Mouse (Mus musculus) limb, embryonic 11.5 days (tissue): ENCODE data around the gene Uqcr10. TPM values are rescaled to one million over a fixed set of nuclear protein-coding genes. Genes with fewer than 3 reads are reported as not detected.

Experiments used
- ATAC-seq: fragments of 200-750 bp; cut with Nextera tagmentation; 2 replicates; pipeline ENCODE4 v1.8.0; 2017; ENCODE audit warnings: low read depth; ENCODE audit not compliant: insufficient number of reproducible peaks, low FRiP score, low TSS enrichment
- DNase-seq: peaks from one replicate; pipeline ENCODE4 v3.0.0-alpha.2; 2015; ENCODE audit warnings: low spot score
- H3K27ac ChIP-seq: fragments of 300-500 bp; sonication (generic); replicated peaks from 2 replicates; pipeline ENCODE4 v1.5.1; 2014; ENCODE audit warnings: low read depth, mild to moderate bottlenecking, low read length
- H3K27me3 ChIP-seq: fragments of 300-500 bp; sonication (generic); 2 replicates; pipeline ENCODE4 v1.6.1; 2014; ENCODE audit warnings: mild to moderate bottlenecking, low read length, mixed read lengths; ENCODE audit not compliant: control insufficient read depth, insufficient read depth
- H3K36me3 ChIP-seq: fragments of 300-500 bp; sonication (generic); 2 replicates; pipeline ENCODE4 v1.6.1; 2014; ENCODE audit warnings: mild to moderate bottlenecking, low read length, moderate library complexity, mixed read lengths; ENCODE audit not compliant: control insufficient read depth, insufficient read depth
- H3K4me1 ChIP-seq: fragments of 300-500 bp; sonication (generic); 2 replicates; pipeline ENCODE4 v1.6.1; 2014; ENCODE audit warnings: low read length, mixed read lengths; ENCODE audit not compliant: control insufficient read depth, insufficient read depth
- H3K4me2 ChIP-seq: fragments of 300-500 bp; sonication (generic); 2 replicates; pipeline ENCODE4 v1.6.1; 2014; ENCODE audit warnings: low read depth, mild to moderate bottlenecking, moderate library complexity; ENCODE audit not compliant: severe bottlenecking
- H3K4me3 ChIP-seq: fragments of 300-500 bp; sonication (generic); 2 replicates; pipeline ENCODE4 v1.5.1; 2014; ENCODE audit warnings: low read depth, low read length
- H3K9ac ChIP-seq: fragments of 300-500 bp; sonication (generic); 2 replicates; pipeline ENCODE4 v1.6.1; 2014; ENCODE audit warnings: mild to moderate bottlenecking, low read length
- H3K9me3 ChIP-seq: fragments of 300-500 bp; sonication (generic); 2 replicates; pipeline ENCODE4 v1.6.1; 2016; ENCODE audit warnings: low read length; ENCODE audit not compliant: control insufficient read depth
- WGBS: fragments of 180-500 bp; shearing (Covaris S2); extraction: QIAGEN DNeasy Blood & Tissue Kit; methylation state at CpG from one replicate; pipeline ENCODE4 v1.1.7; 2014; 5-methylcytosine and 5-hydroxymethylcytosine counted together
- polyA plus RNA-seq: library from polyadenylated mRNA; unstranded; fragments of >200 nt; fragmentation: Nextera tagmentation; extraction: Ambion mirVana; gene quantifications from 2 replicates; pipeline ENCODE4 v1.2.1, GENCODE M21; 2014

Gene Uqcr10
- polyA plus RNA-seq, 1 experiment from 2014 or later = 639 TPM

GRCm38 (mm10) chr11:4720900-4721580, 16.9 kb upstream of the Uqcr10 start:
- no peak overlapping the region for H3K4me3 ChIP-seq
- 50% methylated on average over 7 of the region's 7 CpGs for WGBS
- DNase-seq = no peak
- no peaks in the 10 kb centered on the region for H3K36me3 ChIP-seq
- no peak overlapping the region for H3K27ac ChIP-seq
- H3K9ac ChIP-seq = no peak overlapping the region
- H3K27me3 ChIP-seq = no peaks in the 10 kb centered on the region
- no peak for ATAC-seq
- no peaks in the 10 kb centered on the region for H3K9me3 ChIP-seq
- no peaks in the 10 kb centered on the region for H3K4me1 ChIP-seq
- no peak overlapping the region for H3K4me2 ChIP-seq

GRCm38 (mm10) chr11:4720393-4720792, 16.3 kb upstream of the Uqcr10 start:
- Histone ChIP-seq H3K9me3 (no peaks in the 10 kb centered on the region), H3K27ac (no peak overlapping the region), H3K9ac (no peak overlapping the region), H3K4me1 (no peaks in the 10 kb centered on the region), H3K4me2 (no peak overlapping the region), H3K36me3 (no peaks in the 10 kb centered on the region), H3K27me3 (no peaks in the 10 kb centered on the region), H3K4me3 (no peak overlapping the region)
- no peak for DNase-seq
- ATAC-seq = no peak
- 68% methylated on average over 11 of the region's 11 CpGs for WGBS

GRCm38 (mm10) chr11:4719961-4720360, 15.8 kb upstream of the Uqcr10 start:
- no peak for DNase-seq
- no peak overlapping the region for H3K27ac ChIP-seq
- no peaks in the 10 kb centered on the region for H3K36me3 ChIP-seq
- H3K27me3 ChIP-seq = no peaks in the 10 kb centered on the region
- WGBS = 89% methylated on average over 9 of the region's 9 CpGs
- H3K9ac ChIP-seq = no peak overlapping the region
- H3K4me3 ChIP-seq = no peak overlapping the region
- H3K4me2 ChIP-seq = no peak overlapping the region
- H3K9me3 ChIP-seq = no peaks in the 10 kb centered on the region
- no peak for ATAC-seq
- no peaks in the 10 kb centered on the region for H3K4me1 ChIP-seq

- Histone ChIP-seq H3K9me3 (no peaks in the 10 kb centered on the region), H3K4me2 (no peak overlapping the region), H3K4me1 (no peaks in the 10 kb centered on the region), H3K36me3 (no peaks in the 10 kb centered on the region), H3K9ac (no peak overlapping the region), H3K4me3 (no peak overlapping the region), H3K27me3 (no peaks in the 10 kb centered on the region), H3K27ac (no peak overlapping the region; the same call in 1 of the 2 replicates)
- DNase-seq (no peak), ATAC-seq (no peak)
- WGBS = 82% methylated on average over 5 of the region's 5 CpGs
Measured at GRCm38 (mm10) chr11:4718548-4718947, 14.4 kb upstream of the Uqcr10 start.

GRCm38 (mm10) chr11:4716530-4717236, 12.5 kb upstream of the Uqcr10 start:
- no peak overlapping the region for H3K9ac ChIP-seq
- no peak overlapping the region for H3K27ac ChIP-seq
- no peak for ATAC-seq
- no peak for DNase-seq
- no peaks in the 10 kb centered on the region for H3K36me3 ChIP-seq
- H3K9me3 ChIP-seq = no peaks in the 10 kb centered on the region
- H3K27me3 ChIP-seq = no peaks in the 10 kb centered on the region
- 84% methylated on average over 5 of the region's 5 CpGs for WGBS
- no peaks in the 10 kb centered on the region for H3K4me1 ChIP-seq
- no peak overlapping the region for H3K4me3 ChIP-seq
- H3K4me2 ChIP-seq = no peak overlapping the region

GRCm38 (mm10) chr11:4715596-4715995, 11.5 kb upstream of the Uqcr10 start:
- no peaks in the 10 kb centered on the region for H3K4me1 ChIP-seq
- no peak overlapping the region for H3K4me2 ChIP-seq
- H3K27me3 ChIP-seq = no peaks in the 10 kb centered on the region
- H3K9me3 ChIP-seq = no peaks in the 10 kb centered on the region
- H3K9ac ChIP-seq = no peak overlapping the region
- ATAC-seq = no peak
- DNase-seq = no peak
- 74% methylated on average over 4 of the region's 4 CpGs for WGBS
- no peak overlapping the region for H3K27ac ChIP-seq
- no peaks in the 10 kb centered on the region for H3K36me3 ChIP-seq
- no peak overlapping the region for H3K4me3 ChIP-seq

- H3K4me1 ChIP-seq = no peaks in the 10 kb centered on the region
- H3K9me3 ChIP-seq = no peaks in the 10 kb centered on the region
- no peak for DNase-seq
- H3K27ac ChIP-seq = no peak overlapping the region
- no peaks in the 10 kb centered on the region for H3K36me3 ChIP-seq
- H3K4me3 ChIP-seq = no peak overlapping the region
- ATAC-seq = no peak
- no peak overlapping the region for H3K9ac ChIP-seq
- no peak overlapping the region for H3K4me2 ChIP-seq
- H3K27me3 ChIP-seq = no peaks in the 10 kb centered on the region
- 93% methylated on average over 4 of the region's 4 CpGs for WGBS
Measured at GRCm38 (mm10) chr11:4714727-4715126, 10.6 kb upstream of the Uqcr10 start.

GRCm38 (mm10) chr11:4712822-4713221, 8.7 kb upstream of the Uqcr10 start:
- H3K9ac ChIP-seq = no peak overlapping the region
- H3K4me2 ChIP-seq = no peak overlapping the region
- H3K27ac ChIP-seq = no peak overlapping the region
- no peak overlapping the region for H3K4me3 ChIP-seq
- H3K9me3 ChIP-seq = no peaks in the 10 kb centered on the region
- no peak for ATAC-seq
- H3K36me3 ChIP-seq = no peaks in the 10 kb centered on the region
- H3K4me1 ChIP-seq = no peaks in the 10 kb centered on the region
- DNase-seq = no peak
- no peaks in the 10 kb centered on the region for H3K27me3 ChIP-seq
